Mouse (Mus musculus): ENCODE measurements at regions not wholly inside any gene's neighbourhood (a gene's known extent, or its start where the extent isn't known, plus 50 kb on each side); places are given as distances from the start of the nearest gene placed in this dataset.

DNA sequence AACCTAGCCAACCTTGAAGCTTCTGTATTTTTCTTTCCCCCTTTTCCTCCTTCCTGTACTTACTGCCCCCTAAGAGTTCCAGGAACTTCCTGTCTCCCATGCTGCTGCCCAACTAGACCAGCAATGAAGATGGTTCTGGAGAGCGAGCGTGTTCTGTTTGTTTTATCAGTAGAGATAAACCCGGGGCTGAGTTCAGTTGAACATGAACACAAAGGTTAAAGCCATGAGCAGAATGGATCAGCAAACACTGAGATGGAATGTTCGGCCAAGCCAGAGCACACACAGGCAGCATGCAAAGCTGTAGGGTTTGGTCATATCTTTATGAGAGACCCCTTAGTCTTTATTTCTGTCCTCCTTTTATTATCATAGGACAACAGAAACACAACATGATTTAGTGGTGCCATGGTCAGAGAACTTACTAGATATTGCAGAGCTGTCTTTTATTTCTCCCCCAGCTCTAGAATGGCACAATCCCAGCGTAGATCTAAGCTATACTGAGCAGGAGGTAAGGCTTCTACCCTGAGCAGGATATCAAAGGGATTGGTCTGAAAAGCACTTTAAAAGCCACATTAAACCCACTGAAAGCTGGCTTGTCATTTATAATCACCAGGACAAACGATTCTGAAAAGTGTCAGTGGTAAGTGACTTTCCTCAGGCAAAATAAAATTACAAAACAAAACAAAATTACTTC, 105.9 kb upstream of the Peli1 start:
- TF ChIP-seq CHD1 (IDR thresholded peaks at IDR 0.05; ENCODE audit: low read depth, low read length) (no peak), ZNF384 (IDR thresholded peaks at IDR 0.05; ENCODE audit: low read depth, low read length) (no peak), MYC (IDR thresholded peaks at IDR 0.05; ENCODE audit: low read depth, low read length) (no peak), CTCF (IDR thresholded peaks at IDR 0.05 in 2 of 3, conservative IDR thresholded peaks at IDR 0.05 in 1 of 3; ENCODE audit: control insufficient read depth in 1 of 3, insufficient read depth in 1 of 3, low read depth in 2 of 3, low read length in 3 of 3, poor library complexity in 1 of 3, severe bottlenecking in 1 of 3) (no peak)
